Mouse (Mus musculus): ENCODE measurements at regions not wholly inside any gene's neighbourhood (a gene's known extent, or its start where the extent isn't known, plus 50 kb on each side); places are given as distances from the start of the nearest gene placed in this dataset.
"Not testable (repeated sequence)": the region's sequence is repeated elsewhere in the genome, so short reads cannot be mapped to it uniquely, and the experiment has no call there.

DNA sequence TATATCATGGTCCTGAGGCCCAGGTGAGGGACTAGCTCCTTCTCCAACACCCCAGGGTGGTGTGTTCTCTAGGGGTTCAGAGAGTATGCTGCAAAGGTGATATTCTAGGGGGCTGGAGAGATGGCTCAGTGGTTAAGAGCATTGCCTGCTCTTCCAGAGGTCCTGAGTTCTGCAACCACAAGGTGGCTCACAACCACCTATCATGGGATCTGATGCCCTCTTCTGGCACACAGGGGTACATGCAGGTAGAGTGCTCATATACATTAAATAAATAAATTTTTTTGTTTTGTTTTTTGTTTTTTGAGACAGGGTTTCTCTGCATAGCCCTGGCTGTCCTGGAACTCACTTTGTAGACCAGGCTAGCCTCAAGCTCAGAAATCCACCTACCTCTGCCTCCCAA lies 81.7 kb downstream of the Sik1 start:
- not testable (repeated sequence) for TF ChIP-seq POLR2A, CTCF (IDR thresholded peaks at IDR 0.05; ENCODE audit: extremely low read depth, insufficient read depth, low read length)
